Mouse (Mus musculus): ENCODE results near the gene Fbxl7.

DNA sequence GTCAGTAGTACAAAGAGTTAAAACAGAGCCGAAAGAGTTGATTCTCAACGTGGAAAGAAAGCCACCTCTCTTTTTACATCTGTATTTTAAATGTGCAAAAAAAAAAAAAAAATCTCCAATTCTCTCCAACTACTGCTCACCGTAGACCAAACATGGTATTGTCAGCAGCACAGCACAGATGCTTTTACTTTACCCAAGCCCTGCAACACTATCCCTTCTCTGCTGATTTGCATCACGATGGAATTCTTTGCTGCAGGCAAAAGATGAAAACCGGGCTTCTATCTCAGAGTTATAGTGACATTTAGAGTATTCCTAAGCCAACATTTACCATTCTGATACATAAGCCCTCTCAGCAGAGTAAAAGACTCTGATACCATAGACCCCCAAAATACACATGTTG, 5.4 kb downstream of the Fbxl7 start:
- TF ChIP-seq MAZ (IDR thresholded peaks at IDR 0.05; ENCODE audit: low read depth, low read length) (no peak), GABPA (IDR thresholded peaks at IDR 0.05; ENCODE audit: insufficient replicate concordance, low read depth, low read length) (no peak), ETS1 (conservative IDR thresholded peaks at IDR 0.05; ENCODE audit: low read depth, low read length) (no peak), CTCF (conservative IDR thresholded peaks at IDR 0.05 in 1 of 2, IDR thresholded peaks at IDR 0.05 in 1 of 2; ENCODE audit: low read depth in 2 of 2, low read length in 2 of 2) (no peak), POLR2A (IDR thresholded peaks at IDR 0.05; ENCODE audit: low read depth, low read length) (no peak), CHD2 (IDR thresholded peaks at IDR 0.05; ENCODE audit: low read length) (no peak), ZMIZ1 (IDR thresholded peaks at IDR 0.05; ENCODE audit: low read depth, low read length) (no peak), ZKSCAN1 (IDR thresholded peaks at IDR 0.05; ENCODE audit: borderline replicate concordance, low read depth, low read length) (no peak), KAT2A (IDR thresholded peaks at IDR 0.05; ENCODE audit: insufficient replicate concordance, low read length) (no peak), MXI1 (IDR thresholded peaks at IDR 0.05; ENCODE audit: low read depth, low read length) (no peak), USF1 (IDR thresholded peaks at IDR 0.05; ENCODE audit: low read depth, low read length) (no peak)

Data from CH12.LX (cell line).